Mouse (Mus musculus) embryonic facial prominence, embryonic 10.5 days (tissue): Measurements from ENCODE around the gene Entpd8. TPM values are rescaled to one million over a fixed set of nuclear protein-coding genes. Genes with fewer than 3 reads are reported as not detected.

Experiments used
- DNase-seq: peaks from one replicate; pipeline ENCODE4 v3.0.0-alpha.2; 2017; ENCODE audit warnings: low spot score
- H3K27ac ChIP-seq: fragments of 300-500 bp; sonication (generic); replicated peaks from 2 replicates; pipeline ENCODE4 v1.5.1; 2016; ENCODE audit warnings: mild to moderate bottlenecking
- H3K27me3 ChIP-seq: fragments of 300-500 bp; sonication (generic); replicated peaks from 2 replicates; pipeline ENCODE4 v1.6.1; 2016; ENCODE audit warnings: low read depth, mild to moderate bottlenecking; ENCODE audit not compliant: poor library complexity, severe bottlenecking
- H3K36me3 ChIP-seq: fragments of 300-500 bp; sonication (generic); replicated peaks from 2 replicates; pipeline ENCODE4 v1.6.1; 2016; ENCODE audit warnings: mild to moderate bottlenecking, moderate library complexity
- H3K4me1 ChIP-seq: fragments of 300-500 bp; sonication (generic); 2 replicates; pipeline ENCODE4 v1.6.1; 2016
- H3K4me3 ChIP-seq: fragments of 300-500 bp; sonication (generic); 2 replicates; pipeline ENCODE4 v1.5.1; 2016; ENCODE audit warnings: mild to moderate bottlenecking, moderate library complexity
- H3K9me3 ChIP-seq: fragments of 300-500 bp; sonication (generic); 2 replicates; pipeline ENCODE4 v1.6.1; 2016; ENCODE audit warnings: mild to moderate bottlenecking
- WGBS: fragments of 180-500 bp; shearing (Covaris S2); methylation state at CpG from one replicate; pipeline ENCODE4 v1.1.7; 2016; 5-methylcytosine and 5-hydroxymethylcytosine counted together
- microRNA-seq: library from miRNA; unstranded; fragments of <30 nt; microRNA quantifications from one replicate; pipeline ENCODE4, GENCODE M21; 2017
- polyA plus RNA-seq: library from polyadenylated mRNA; unstranded; fragments of >200 nt; fragmentation: Nextera tagmentation; extraction: Ambion mirVana; gene quantifications from 2 replicates; pipeline ENCODE4 v1.2.1, GENCODE M21; 2016

The Entpd8 gene
- polyA plus RNA-seq, 1 experiment from 2014 or later, result not detected

DNA sequence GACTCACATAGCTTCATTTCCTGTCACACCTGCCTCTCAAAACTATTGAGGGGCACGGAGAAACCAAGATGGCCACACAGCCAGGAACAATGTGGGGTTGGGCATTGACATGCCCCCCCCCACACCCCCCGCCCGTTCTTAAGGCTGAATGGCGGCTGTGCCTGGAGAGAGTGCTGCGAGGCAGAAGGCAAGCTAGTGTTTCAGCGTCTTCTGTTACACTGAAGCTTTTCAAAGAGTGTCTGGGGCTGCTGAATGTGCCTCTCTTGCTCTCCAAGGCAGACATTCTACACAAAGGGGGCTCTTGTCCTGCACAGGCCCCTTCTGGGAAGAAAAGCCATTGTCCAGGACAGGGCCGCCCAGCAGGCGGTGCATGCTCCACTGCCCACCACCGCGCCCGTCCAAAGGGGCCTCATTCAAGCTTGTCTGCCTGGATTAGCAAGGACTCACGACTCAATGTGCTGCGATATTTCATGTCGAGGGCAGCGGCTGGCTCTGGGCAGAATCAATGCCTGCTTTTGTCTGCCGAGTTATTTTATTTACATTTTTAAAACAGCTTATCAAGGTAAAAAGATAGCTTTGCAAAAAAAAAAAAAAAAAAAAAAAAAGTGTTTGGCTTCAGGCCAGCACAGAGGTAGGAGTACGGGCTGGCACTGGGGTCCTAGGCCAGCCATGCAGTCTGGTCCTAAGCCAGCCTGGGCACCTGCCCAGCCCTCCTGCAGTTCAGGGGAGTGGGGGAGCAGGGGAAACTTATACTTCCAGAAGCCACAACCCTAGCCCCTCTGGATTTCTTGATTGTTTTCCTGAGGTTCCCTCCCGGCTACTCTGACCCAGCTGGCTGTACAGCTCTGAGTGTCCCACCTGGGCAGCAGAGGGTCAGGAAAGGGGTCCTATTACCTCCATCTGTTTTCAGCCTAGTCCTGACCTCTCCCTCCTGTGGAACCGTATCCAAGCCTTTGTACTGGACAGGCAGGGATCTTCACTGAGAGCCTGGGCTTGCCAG, 46.2 kb downstream of the Entpd8 start:
- WGBS, result 15% methylated on average over 19 of the region's 19 CpGs
- H3K4me3 ChIP-seq, result peak overlapping the region; percentile 21; the same call in 1 of the 2 replicates
- peak overlapping the region; percentile 84 for H3K27ac ChIP-seq
- 0 out of 2 replicates have a peak, but pooled peaks cover 8% of the 10 kb centered on the region for H3K27me3 ChIP-seq
- peak; percentile 82 for DNase-seq
- no peaks in the 10 kb centered on the region for H3K36me3 ChIP-seq
- H3K9me3 ChIP-seq, result no peaks in the 10 kb centered on the region
- peaks cover 46% of the 10 kb centered on the region for H3K4me1 ChIP-seq

DNA sequence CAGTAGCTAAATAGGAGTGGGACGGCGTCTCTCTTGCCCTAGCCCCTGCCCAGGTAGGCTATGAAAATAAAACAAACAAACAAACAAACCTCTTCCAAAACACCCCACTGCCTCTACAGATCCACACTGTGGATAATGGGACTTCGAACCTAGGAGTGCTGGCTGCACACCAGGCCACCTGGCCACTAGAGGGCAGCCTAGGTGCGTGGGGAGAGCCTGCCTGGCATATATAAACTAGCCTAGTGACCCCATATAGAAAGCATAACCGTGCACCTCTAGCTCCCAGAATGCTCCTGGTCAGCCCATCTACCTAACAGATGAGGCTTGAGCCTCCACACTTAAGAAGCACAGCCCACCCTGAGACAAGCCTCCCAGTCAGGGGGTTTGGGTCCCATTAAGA, 47.1 kb downstream of the Entpd8 start:
- Histone ChIP-seq H3K4me3 (no peak overlapping the region), H3K36me3 (no peaks in the 10 kb centered on the region), H3K9me3 (no peaks in the 10 kb centered on the region), H3K4me1 (peaks cover 46% of the 10 kb centered on the region), H3K27me3 (0 out of 2 replicates have a peak, but pooled peaks cover 8% of the 10 kb centered on the region), H3K27ac (peak overlapping the region; percentile 84)
- DNase-seq, result peak; percentile 71
- WGBS, result 44% methylated on average over 5 of the region's 5 CpGs

DNA sequence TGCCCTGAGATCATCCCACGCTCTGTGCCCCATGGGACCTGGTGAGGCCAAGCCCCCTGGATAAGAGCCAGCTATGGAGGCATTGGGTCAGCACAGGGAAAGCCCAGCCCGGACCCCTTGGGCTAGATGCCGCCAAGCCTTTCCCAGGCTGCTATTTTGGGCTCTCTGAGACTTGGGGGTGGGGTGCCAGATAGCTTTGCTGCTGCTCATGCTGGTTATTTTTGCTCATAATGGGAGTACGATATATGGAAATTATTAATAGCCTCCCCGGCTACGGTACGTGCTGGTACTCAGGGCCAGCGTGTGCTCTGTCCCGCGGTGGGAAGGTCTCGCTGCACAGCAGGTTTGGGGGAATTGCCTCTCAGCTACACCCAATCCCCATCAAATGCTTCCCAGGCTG, 48.0 kb downstream of the Entpd8 start:
- 89% methylated on average over 11 of the region's 11 CpGs for WGBS
- DNase-seq, result no peak
- H3K4me3 ChIP-seq, result no peak overlapping the region
- H3K27ac ChIP-seq, result peak overlapping the region; percentile 84; the same call in 1 of the 2 replicates
- H3K36me3 ChIP-seq, result no peaks in the 10 kb centered on the region
- H3K27me3 ChIP-seq, result 0 out of 2 replicates have a peak, but pooled peaks cover 8% of the 10 kb centered on the region
- peaks cover 46% of the 10 kb centered on the region for H3K4me1 ChIP-seq
- no peaks in the 10 kb centered on the region for H3K9me3 ChIP-seq

DNA sequence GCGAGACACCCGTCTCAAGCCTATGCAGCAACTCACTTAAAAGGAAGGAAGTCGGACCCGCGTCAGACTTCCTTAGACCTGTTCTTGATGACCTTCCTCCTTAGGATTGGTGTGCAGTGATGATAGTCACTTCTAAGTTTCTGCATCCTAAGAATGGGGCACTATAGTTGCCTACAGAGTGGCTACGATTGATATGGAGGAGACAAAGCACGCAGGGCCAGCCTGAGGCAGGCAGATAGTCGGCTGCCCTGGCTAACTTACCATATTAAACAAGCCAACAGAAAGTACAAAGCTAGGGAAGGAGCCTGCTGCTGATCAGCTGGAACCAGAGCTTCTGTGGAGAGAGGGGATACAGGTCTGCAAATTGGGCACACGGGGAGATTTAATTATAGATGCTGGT, 51.5 kb downstream of the Entpd8 start:
- H3K4me1 ChIP-seq, result peaks cover 24% of the 10 kb centered on the region
- H3K9me3 ChIP-seq, result no peaks in the 10 kb centered on the region
- H3K36me3 ChIP-seq, result no peaks in the 10 kb centered on the region
- H3K27me3 ChIP-seq, result no peaks in the 10 kb centered on the region
- H3K4me3 ChIP-seq, result no peak overlapping the region
- 82% methylated on average over 9 of the region's 9 CpGs for WGBS
- no peak overlapping the region for H3K27ac ChIP-seq
- no peak for DNase-seq

Small RNA genes within 50 kb of the gene (microRNA-seq; reads per million reads assigned to microRNA genes)
- gene Gm24328 (not detected), gene Mir7664 (not detected)

Other genes starting within 250 kb of the Entpd8 start
- gene Ehmt1, start 160.7 kb upstream of the Entpd8 start, polyA plus RNA-seq, result 157 and 163 TPM in 2 replicates
- gene Arrdc1, start 145.1 kb upstream of the Entpd8 start, polyA plus RNA-seq, result 18.7 and 21.9 TPM in 2 replicates
- 25.3 and 25.6 TPM in 2 replicates for gene Zmynd19, start 130.5 kb upstream of the Entpd8 start, polyA plus RNA-seq
- 34.9 and 35.0 TPM in 2 replicates for gene Dph7, start 117.9 kb upstream of the Entpd8 start, polyA plus RNA-seq
- gene Mrpl41, start 105.2 kb upstream of the Entpd8 start, polyA plus RNA-seq, result 124 and 127 TPM in 2 replicates
- gene Pnpla7, start 104.3 kb upstream of the Entpd8 start, polyA plus RNA-seq, result 5.6 and 6.1 TPM in 2 replicates
- gene Nsmf, start 25.9 kb upstream of the Entpd8 start, polyA plus RNA-seq, result 67.3 and 68.6 TPM in 2 replicates
- 0.21 and 0.24 TPM in 2 replicates for gene Noxa1, start 14.8 kb downstream of the Entpd8 start, polyA plus RNA-seq
- 19.8 and 26.6 TPM in 2 replicates for gene Nrarp, start 100.5 kb downstream of the Entpd8 start, polyA plus RNA-seq
- gene Tor4a, start 116.6 kb downstream of the Entpd8 start, polyA plus RNA-seq, result 2.2 and 2.4 TPM in 2 replicates
- gene Nelfb, start 131.2 kb downstream of the Entpd8 start, polyA plus RNA-seq, result 124 and 125 TPM in 2 replicates
- gene Stpg3, start 134.3 kb downstream of the Entpd8 start, polyA plus RNA-seq, result not detected in 2 replicates
- gene Fam166a, start 138.4 kb downstream of the Entpd8 start, polyA plus RNA-seq, result 0.74 and 1.4 TPM in 2 replicates
- gene Tubb4b, start 144.4 kb downstream of the Entpd8 start, polyA plus RNA-seq, result 562 and 601 TPM in 2 replicates
- gene Slc34a3, start 154.1 kb downstream of the Entpd8 start, polyA plus RNA-seq, result not detected in 2 replicates
- gene Rnf224, start 156.5 kb downstream of the Entpd8 start, polyA plus RNA-seq, result not detected in 2 replicates
- gene Rnf208, start 162.0 kb downstream of the Entpd8 start, polyA plus RNA-seq, result 15.1 and 16.4 TPM in 2 replicates
- gene Cysrt1, start 162.1 kb downstream of the Entpd8 start, polyA plus RNA-seq, result 0.59 TPM in 1 of 2 replicates, not detected in the other
- 6.3 and 7.9 TPM in 2 replicates for gene AL732309.1, start 166.6 kb downstream of the Entpd8 start, polyA plus RNA-seq
- 15.2 and 18.3 TPM in 2 replicates for gene Tmem203, start 175.1 kb downstream of the Entpd8 start, polyA plus RNA-seq
- gene Tprn, start 182.3 kb downstream of the Entpd8 start, polyA plus RNA-seq, result 8.0 and 9.0 TPM in 2 replicates
- gene Ssna1, start 192.1 kb downstream of the Entpd8 start, polyA plus RNA-seq, result 228 and 238 TPM in 2 replicates
- 147 and 151 TPM in 2 replicates for gene Anapc2, start 192.2 kb downstream of the Entpd8 start, polyA plus RNA-seq
- not detected in 2 replicates for gene Tmem210, start 207.8 kb downstream of the Entpd8 start, polyA plus RNA-seq
- not detected in 2 replicates for gene Lrrc26, start 209.6 kb downstream of the Entpd8 start, polyA plus RNA-seq
- 0.89 and 1.4 TPM in 2 replicates for gene Grin1, start 238.9 kb downstream of the Entpd8 start, polyA plus RNA-seq